Comparison of ENCODE assay signal across 8 mouse cellular contexts in genomic region chr1:41390102-41390884, GRCm38 (mm10).
DNase-seq lines count a peak whose midpoint lies in the region; ATAC-seq lines count a peak whose summit lies in the region.

No protein-coding gene starts in this region.

- H3K4me1 ChIP-seq in embryonic facial prominence, embryonic 11.5 days (ENCODE audit: control insufficient read depth, insufficient read depth, low read length): no peaks in the 10 kb centered on the region
- peaks cover 19% of the 10 kb centered on the region for H3K4me1 ChIP-seq in heart, embryonic 15.5 days (replicated peaks)
- no peaks in the 10 kb centered on the region for H3K4me1 ChIP-seq in liver, embryonic 11.5 days (replicated peaks; ENCODE audit: control insufficient read depth, insufficient read depth, low read length)
- H3K4me1 ChIP-seq in neural tube, embryonic 11.5 days (ENCODE audit: control insufficient read depth, insufficient read depth, low read length): peaks cover 13% of the 10 kb centered on the region

- ATAC-seq in embryonic facial prominence, embryonic 11.5 days (replicated peaks; ENCODE audit: insufficient number of reproducible peaks, low FRiP score, low TSS enrichment, low read depth): peak; percentile 91
- peak; percentile 97 for ATAC-seq in heart, embryonic 15.5 days (replicated peaks; ENCODE audit: insufficient number of reproducible peaks, insufficient read depth, low FRiP score, low read depth)
- peak; percentile 68 for ATAC-seq in liver, embryonic 11.5 days (replicated peaks; ENCODE audit: low FRiP score)
- ATAC-seq in neural tube, embryonic 11.5 days (ENCODE audit: insufficient read depth, low FRiP score, low TSS enrichment): peak; percentile 94
- ATAC-seq in monocyte, adult 5-6 weeks (replicated peaks; ENCODE audit: insufficient number of reproducible peaks, low FRiP score, low TSS enrichment, poor library complexity, severe bottlenecking): no peak

- H3K4me3 ChIP-seq in embryonic facial prominence, embryonic 11.5 days (ENCODE audit: low read depth, low read length): no peak overlapping the region
- H3K4me3 ChIP-seq in heart, embryonic 15.5 days: no peak overlapping the region
- no peak overlapping the region for H3K4me3 ChIP-seq in liver, embryonic 11.5 days (ENCODE audit: low read depth, low read length)
- no peak overlapping the region for H3K4me3 ChIP-seq in neural tube, embryonic 11.5 days (ENCODE audit: low read depth, low read length)

- no peak overlapping the region for H3K9ac ChIP-seq in embryonic facial prominence, embryonic 11.5 days (replicated peaks; ENCODE audit: low read length)
- H3K9ac ChIP-seq in heart, embryonic 15.5 days: no peak overlapping the region
- H3K9ac ChIP-seq in liver, embryonic 11.5 days (ENCODE audit: low read depth, low read length): no peak overlapping the region
- H3K9ac ChIP-seq in neural tube, embryonic 11.5 days (ENCODE audit: low read length): no peak overlapping the region

- no peaks in the 10 kb centered on the region for H3K36me3 ChIP-seq in embryonic facial prominence, embryonic 11.5 days (replicated peaks; ENCODE audit: control insufficient read depth, insufficient read depth, low read depth, low read length)
- H3K36me3 ChIP-seq in heart, embryonic 15.5 days: no peaks in the 10 kb centered on the region
- no peaks in the 10 kb centered on the region for H3K36me3 ChIP-seq in liver, embryonic 11.5 days (ENCODE audit: control insufficient read depth, insufficient read depth, low read length)
- no peaks in the 10 kb centered on the region for H3K36me3 ChIP-seq in neural tube, embryonic 11.5 days (ENCODE audit: control insufficient read depth, insufficient read depth, low read length)

- no peak overlapping the region for H3K27ac ChIP-seq in embryonic facial prominence, embryonic 11.5 days (replicated peaks; ENCODE audit: low read depth, low read length)
- H3K27ac ChIP-seq in heart, embryonic 15.5 days: peak overlapping the region; percentile 83
- H3K27ac ChIP-seq in liver, embryonic 11.5 days (ENCODE audit: low read depth, low read length): no peak overlapping the region
- H3K27ac ChIP-seq in neural tube, embryonic 11.5 days (ENCODE audit: low read depth, low read length): peak overlapping the region; percentile 64

- no peaks in the 10 kb centered on the region for H3K9me3 ChIP-seq in embryonic facial prominence, embryonic 11.5 days (replicated peaks; ENCODE audit: control insufficient read depth, low read length)
- no peaks in the 10 kb centered on the region for H3K9me3 ChIP-seq in heart, embryonic 15.5 days (replicated peaks)
- H3K9me3 ChIP-seq in liver, embryonic 11.5 days (ENCODE audit: control insufficient read depth, low read length): no peaks in the 10 kb centered on the region
- H3K9me3 ChIP-seq in neural tube, embryonic 11.5 days (ENCODE audit: control insufficient read depth, low read length): no peaks in the 10 kb centered on the region

- no peak overlapping the region for H3K4me2 ChIP-seq in embryonic facial prominence, embryonic 11.5 days (ENCODE audit: low read depth, low read length)
- peak overlapping the region; percentile 42 for H3K4me2 ChIP-seq in heart, embryonic 15.5 days
- H3K4me2 ChIP-seq in liver, embryonic 11.5 days: no peak overlapping the region
- no peak overlapping the region for H3K4me2 ChIP-seq in neural tube, embryonic 11.5 days (ENCODE audit: low read depth)

- 15% methylated on average over 11 of the region's 11 CpGs for WGBS in embryonic facial prominence, embryonic 11.5 days
- WGBS in heart, embryonic 15.5 days: 12% methylated on average over 11 of the region's 11 CpGs
- WGBS in liver, embryonic 11.5 days: 27% methylated on average over 11 of the region's 11 CpGs
- WGBS in neural tube, embryonic 11.5 days: 13% methylated on average over 11 of the region's 11 CpGs

- peak; percentile 86 for DNase-seq in ZHBTc4 (ENCODE audit: low read depth, low spot score)
- DNase-seq in embryonic facial prominence, embryonic 11.5 days (ENCODE audit: low spot score): peak; percentile 89
- DNase-seq in kidney, postnatal 14 days: peak; percentile 80
- DNase-seq in liver, embryonic 11.5 days (ENCODE audit: low spot score): peak; percentile 35
- peak; percentile 82 for DNase-seq in neural tube, embryonic 11.5 days (ENCODE audit: low spot score)
- DNase-seq in thymus, postnatal 4 days: no peak

- H3K27me3 ChIP-seq in embryonic facial prominence, embryonic 11.5 days (ENCODE audit: control insufficient read depth, insufficient read depth, low read length): no peaks in the 10 kb centered on the region
- no peaks in the 10 kb centered on the region for H3K27me3 ChIP-seq in heart, embryonic 15.5 days
- H3K27me3 ChIP-seq in liver, embryonic 11.5 days (replicated peaks; ENCODE audit: control insufficient read depth, insufficient read depth, low read length): no peaks in the 10 kb centered on the region
- no peaks in the 10 kb centered on the region for H3K27me3 ChIP-seq in neural tube, embryonic 11.5 days (ENCODE audit: control insufficient read depth, insufficient read depth, low read length)

Comparison
In these comparisons a context has a peak if more than half of its experiments do, and no peak if none do; other contexts are left out.
1. H3K27ac ChIP-seq: peak in heart, embryonic 15.5 days (single experiment) and neural tube, embryonic 11.5 days (single experiment); none in embryonic facial prominence, embryonic 11.5 days (single experiment) and liver, embryonic 11.5 days (single experiment).